Mouse (Mus musculus): ENCODE measurements around the gene Gm20441. TPM values are rescaled to one million over a fixed set of nuclear protein-coding genes. Genes with fewer than 3 reads are reported as not detected.
A peak's percentile ranks its signal among the peaks of the same experiment; 100 is the strongest.
"Not testable (repeated sequence)": the region's sequence is repeated elsewhere in the genome, so short reads cannot be mapped to it uniquely, and the experiment has no call there.

The Gm20441 gene
- polyA plus RNA-seq, 1 experiment: not detected

DNA sequence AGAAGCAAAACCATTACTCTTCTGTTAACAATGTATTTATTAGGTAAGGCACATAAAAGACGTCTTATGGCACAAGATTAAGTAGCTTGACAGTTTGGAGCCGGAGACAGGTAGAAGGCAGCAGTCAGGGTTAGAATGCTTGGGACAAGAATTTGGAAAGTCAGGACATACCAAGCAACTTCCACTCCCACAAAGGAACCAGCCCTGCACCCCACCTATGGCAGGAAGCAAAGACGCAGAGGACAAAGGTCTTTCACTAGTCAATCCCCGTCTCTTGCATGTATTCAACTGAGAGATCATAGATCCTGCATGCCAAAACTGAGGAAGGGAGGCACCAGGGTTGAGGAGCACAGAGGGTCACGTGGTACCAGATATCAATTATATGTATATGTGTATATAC lies 6.7 kb downstream of the Gm20441 start:
- peak overlapping the region; percentile 58 for H3K4me3 ChIP-seq
- H3K27me3 ChIP-seq (ENCODE audit: control insufficient read depth, insufficient read depth, insufficient read length): peaks cover 4% of the 10 kb centered on the region
- H3K36me3 ChIP-seq (ENCODE audit: control insufficient read depth, insufficient read depth): no peaks in the 10 kb centered on the region
- H3ac ChIP-seq (ENCODE audit: control insufficient read depth, insufficient read length): no peak overlapping the region
- no peak for TF ChIP-seq SRF (IDR thresholded peaks at IDR 0.05; ENCODE audit: control insufficient read depth, insufficient read length, low read depth)
- no peak for TF ChIP-seq MAX (IDR thresholded peaks at IDR 0.05; ENCODE audit: low read depth)
- no peak for TF ChIP-seq POLR2AphosphoS2 (IDR thresholded peaks at IDR 0.05; ENCODE audit: insufficient read length, low read depth)
- no peak for TF ChIP-seq MYOG (IDR thresholded peaks at IDR 0.05; ENCODE audit: control insufficient read depth in 1 of 3, insufficient read depth in 1 of 3, insufficient read length in 2 of 3, low read depth in 2 of 3)
- no peak for TF ChIP-seq E2F4 (IDR thresholded peaks at IDR 0.05; ENCODE audit: insufficient read depth)
- no peak for TF ChIP-seq CEBPB (IDR thresholded peaks at IDR 0.05; ENCODE audit: insufficient read depth, poor library complexity, severe bottlenecking)
- no peak overlapping the region for H3K4me2 ChIP-seq (ENCODE audit: low read depth)
- H3K79me2 ChIP-seq (ENCODE audit: control insufficient read depth, insufficient read depth): no peaks in the 10 kb centered on the region

DNA sequence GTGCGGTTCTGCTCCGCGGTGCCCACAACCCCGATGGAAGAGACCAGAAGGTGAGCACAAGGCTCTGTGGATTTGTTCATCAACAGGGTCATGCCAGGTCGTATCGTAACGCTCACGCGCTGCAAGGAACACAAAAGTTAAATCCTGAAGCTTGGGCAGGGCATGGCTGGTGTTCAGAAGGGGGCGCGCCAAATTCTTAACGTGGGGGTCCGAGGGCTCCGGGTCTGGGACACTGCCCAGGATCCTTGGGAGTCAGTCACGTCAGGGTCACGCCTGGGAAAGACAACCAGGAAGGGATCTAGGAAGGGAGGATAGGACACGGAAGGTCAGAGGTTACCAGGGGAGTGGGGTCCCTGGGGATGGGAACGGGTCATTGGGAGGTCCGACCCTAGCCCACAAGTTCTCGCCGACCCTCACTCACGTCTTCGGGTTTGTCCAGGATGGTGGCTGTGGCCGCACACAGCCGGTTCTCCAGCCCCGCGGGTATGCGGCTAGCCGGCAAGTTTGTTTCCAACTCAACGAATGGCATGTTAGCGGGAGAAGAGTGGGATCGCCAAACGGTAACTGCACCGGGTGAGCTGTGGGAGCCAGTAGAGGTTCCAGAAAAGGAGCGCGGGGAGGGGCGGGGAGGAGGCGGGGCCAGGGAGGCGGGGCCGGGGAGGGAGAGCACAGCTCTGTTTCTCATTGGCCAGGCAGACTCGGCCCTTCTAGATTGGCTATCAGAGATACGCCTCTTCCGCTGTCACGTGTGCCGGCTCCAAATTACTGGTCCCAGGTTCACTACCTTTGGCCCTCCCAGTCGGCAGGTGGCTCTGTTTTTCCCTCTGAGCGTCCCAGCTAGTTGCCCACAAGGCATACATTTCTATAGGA lies 7.7 kb downstream of the Gm20441 start, which contains the start of gene Ddt:
Ddt (minus strand) TSS at position 620 of the 870 bp plus-strand sequence.
- H3K4me2 ChIP-seq (ENCODE audit: low read depth): peak within 1 kb of the TSS; percentile 99
- no peak for TF ChIP-seq SRF (IDR thresholded peaks at IDR 0.05; ENCODE audit: control insufficient read depth, insufficient read length, low read depth)
- no peak for TF ChIP-seq CEBPB (IDR thresholded peaks at IDR 0.05; ENCODE audit: insufficient read depth, poor library complexity, severe bottlenecking)
- TF ChIP-seq USF1 (IDR thresholded peaks at IDR 0.05; ENCODE audit: low read depth): peak; percentile 94
- TF ChIP-seq POLR2AphosphoS2 (IDR thresholded peaks at IDR 0.05; ENCODE audit: insufficient read length, low read depth): no peak
- peak; percentile 62 for TF ChIP-seq POLR2A (IDR thresholded peaks at IDR 0.05; ENCODE audit: insufficient read length, low read depth)
- H3K36me3 ChIP-seq (ENCODE audit: control insufficient read depth, insufficient read depth): no peaks in the 10 kb centered on the region

DNA sequence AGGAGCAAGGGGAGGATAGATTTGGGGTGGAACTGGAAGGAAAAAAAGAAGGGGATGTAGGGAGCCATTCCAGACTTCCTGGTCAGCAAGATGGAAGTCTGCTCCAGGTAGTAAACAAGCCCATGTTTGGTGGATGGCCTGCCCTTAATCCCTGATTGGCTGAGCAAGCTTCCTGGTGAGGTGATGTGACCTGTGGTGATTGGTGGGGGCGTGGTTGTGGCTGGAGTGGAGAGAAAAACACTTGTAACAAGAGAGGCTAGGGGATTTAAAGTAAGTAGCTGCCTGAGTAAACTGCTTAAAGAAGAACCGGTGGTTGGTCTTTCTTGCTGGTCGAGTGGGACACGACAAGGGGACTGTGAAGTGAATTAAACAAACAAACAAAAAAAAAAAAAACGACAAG lies 13.0 kb downstream of the Gm20441 start:
- H3ac ChIP-seq (ENCODE audit: control insufficient read depth, insufficient read length); H3K4me3 ChIP-seq; H3K27me3 ChIP-seq (ENCODE audit: control insufficient read depth, insufficient read depth, insufficient read length); H3K4me2 ChIP-seq (ENCODE audit: low read depth); H3K36me3 ChIP-seq (ENCODE audit: control insufficient read depth, insufficient read depth): not testable (repeated sequence)
- peaks cover 13% of the 10 kb centered on the region for H3K79me2 ChIP-seq (ENCODE audit: control insufficient read depth, insufficient read depth)

More for the DNA sequence above, 7.7 kb downstream of the Gm20441 start, which contains the start of gene Ddt:
- H3K79me2 ChIP-seq (ENCODE audit: control insufficient read depth, insufficient read depth): no peaks in the 10 kb centered on the region
- H3ac ChIP-seq (ENCODE audit: control insufficient read depth, insufficient read length): no peak within 1 kb of the TSS
- H3K4me3 ChIP-seq: peak within 1 kb of the TSS; percentile 58
- H3K27me3 ChIP-seq (ENCODE audit: control insufficient read depth, insufficient read depth, insufficient read length): peaks cover 4% of the 10 kb centered on the region

DNA sequence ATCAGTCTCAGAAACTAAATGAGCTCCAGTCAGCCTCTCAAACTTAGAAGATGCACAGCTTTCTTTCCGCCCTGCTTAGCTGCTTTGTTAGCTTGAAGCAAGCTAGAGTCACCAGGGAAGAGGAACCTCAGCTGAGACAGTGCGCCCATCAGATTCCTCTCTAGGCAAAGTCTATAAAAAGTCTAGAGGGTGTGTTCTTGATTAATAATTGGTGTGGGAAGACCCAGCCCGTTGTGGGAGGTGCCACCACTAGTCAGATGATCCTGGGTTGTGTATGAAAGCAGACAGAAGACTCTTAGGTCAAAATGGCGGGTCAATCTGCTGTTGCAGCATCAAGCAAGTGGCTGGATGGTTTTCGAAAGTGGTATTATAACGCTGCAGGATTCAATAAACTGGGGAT lies 13.9 kb downstream of the Gm20441 start:
- TF ChIP-seq MYOD1 (IDR thresholded peaks at IDR 0.05; ENCODE audit: control insufficient read depth in 1 of 3, insufficient read length in 2 of 3, low read depth in 2 of 3) (no peak), CEBPB (IDR thresholded peaks at IDR 0.05; ENCODE audit: insufficient read depth, poor library complexity, severe bottlenecking) (no peak), E2F4 (IDR thresholded peaks at IDR 0.05; ENCODE audit: insufficient read depth) (no peak), USF1 (IDR thresholded peaks at IDR 0.05; ENCODE audit: low read depth) (no peak), POLR2AphosphoS2 (IDR thresholded peaks at IDR 0.05; ENCODE audit: insufficient read length, low read depth) (no peak), POLR2A (IDR thresholded peaks at IDR 0.05; ENCODE audit: insufficient read length, low read depth) (no peak), MYOG (IDR thresholded peaks at IDR 0.05; ENCODE audit: control insufficient read depth in 1 of 3, insufficient read depth in 1 of 3, insufficient read length in 2 of 3, low read depth in 2 of 3) (no peak), REST (IDR thresholded peaks at IDR 0.05; ENCODE audit: insufficient read depth, insufficient read length) (no peak), TCF3 (IDR thresholded peaks at IDR 0.05; ENCODE audit: insufficient read length, low read depth) (no peak), MAX (IDR thresholded peaks at IDR 0.05; ENCODE audit: low read depth) (no peak), SRF (IDR thresholded peaks at IDR 0.05; ENCODE audit: control insufficient read depth, insufficient read length, low read depth) (no peak), TCF12 (IDR thresholded peaks at IDR 0.05; ENCODE audit: insufficient read depth, poor library complexity, severe bottlenecking) (no peak)
- H3K79me2 ChIP-seq (ENCODE audit: control insufficient read depth, insufficient read depth): peaks cover 21% of the 10 kb centered on the region
- no peak overlapping the region for H3K4me3 ChIP-seq
- no peaks in the 10 kb centered on the region for H3K27me3 ChIP-seq (ENCODE audit: control insufficient read depth, insufficient read depth, insufficient read length)
- H3ac ChIP-seq (ENCODE audit: control insufficient read depth, insufficient read length): no peak overlapping the region
- no peaks in the 10 kb centered on the region for H3K36me3 ChIP-seq (ENCODE audit: control insufficient read depth, insufficient read depth)
- H3K4me2 ChIP-seq (ENCODE audit: low read depth): no peak overlapping the region

DNA sequence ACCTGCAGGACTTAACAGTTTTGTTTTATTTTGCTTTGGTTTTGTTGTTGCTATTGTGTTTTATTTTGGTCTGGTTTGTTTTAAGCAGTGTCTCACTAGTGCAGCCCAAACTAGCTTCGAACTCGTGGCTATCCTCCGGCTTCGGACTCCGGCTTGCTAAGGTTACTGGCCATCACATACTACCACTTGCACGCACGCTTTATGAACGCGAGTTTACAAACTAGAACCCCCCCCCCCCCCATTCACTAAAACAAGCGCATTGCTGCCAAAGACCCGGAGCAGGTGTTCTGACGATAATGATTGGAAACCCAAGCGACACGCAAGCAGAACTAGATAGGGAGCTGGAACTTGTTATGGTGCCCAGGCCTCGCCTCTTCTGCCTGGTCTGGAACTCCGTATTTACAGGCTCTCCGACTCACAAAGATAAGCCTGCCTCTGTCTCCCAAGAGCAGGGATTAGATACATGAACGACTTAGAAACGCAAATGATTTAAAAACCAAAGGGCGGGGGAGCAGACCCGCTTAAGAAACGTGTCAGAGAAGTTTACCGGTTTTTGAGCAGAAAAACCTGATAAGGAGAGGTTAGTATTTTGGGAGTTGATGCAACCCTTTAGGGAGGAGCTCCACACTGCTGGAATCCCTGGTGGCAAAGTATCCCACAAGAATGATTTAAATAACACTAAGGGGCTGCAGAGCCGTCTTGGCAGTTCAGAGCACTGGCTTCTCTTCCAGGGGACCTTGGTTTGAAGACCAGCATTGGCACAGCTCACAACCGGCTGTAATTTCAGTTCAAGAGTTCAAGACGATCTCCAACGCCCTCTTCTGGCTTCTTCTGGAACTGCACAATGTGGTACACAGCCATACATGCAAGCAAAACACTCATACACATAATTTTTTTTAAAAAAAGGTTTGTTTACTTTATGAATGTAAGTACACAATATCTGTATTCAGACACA lies 16.0 kb downstream of the Gm20441 start:
- peak overlapping the region; percentile 96 for H3K4me2 ChIP-seq (ENCODE audit: low read depth)
- H3K36me3 ChIP-seq (ENCODE audit: control insufficient read depth, insufficient read depth): no peaks in the 10 kb centered on the region
- H3K4me3 ChIP-seq: peak overlapping the region; percentile 84
- H3K27me3 ChIP-seq (ENCODE audit: control insufficient read depth, insufficient read depth, insufficient read length): no peaks in the 10 kb centered on the region
- H3ac ChIP-seq (ENCODE audit: control insufficient read depth, insufficient read length): peak overlapping the region; percentile 57
- no peak for TF ChIP-seq POLR2AphosphoS2 (IDR thresholded peaks at IDR 0.05; ENCODE audit: insufficient read length, low read depth)
- TF ChIP-seq MYOD1 (IDR thresholded peaks at IDR 0.05; ENCODE audit: control insufficient read depth in 1 of 3, insufficient read length in 2 of 3, low read depth in 2 of 3): peak in 1 of 3 experiments; percentile 1
- H3K79me2 ChIP-seq (ENCODE audit: control insufficient read depth, insufficient read depth): peaks cover 42% of the 10 kb centered on the region
